Mouse (Mus musculus): ENCODE data around the gene Fam207a.

DNA sequence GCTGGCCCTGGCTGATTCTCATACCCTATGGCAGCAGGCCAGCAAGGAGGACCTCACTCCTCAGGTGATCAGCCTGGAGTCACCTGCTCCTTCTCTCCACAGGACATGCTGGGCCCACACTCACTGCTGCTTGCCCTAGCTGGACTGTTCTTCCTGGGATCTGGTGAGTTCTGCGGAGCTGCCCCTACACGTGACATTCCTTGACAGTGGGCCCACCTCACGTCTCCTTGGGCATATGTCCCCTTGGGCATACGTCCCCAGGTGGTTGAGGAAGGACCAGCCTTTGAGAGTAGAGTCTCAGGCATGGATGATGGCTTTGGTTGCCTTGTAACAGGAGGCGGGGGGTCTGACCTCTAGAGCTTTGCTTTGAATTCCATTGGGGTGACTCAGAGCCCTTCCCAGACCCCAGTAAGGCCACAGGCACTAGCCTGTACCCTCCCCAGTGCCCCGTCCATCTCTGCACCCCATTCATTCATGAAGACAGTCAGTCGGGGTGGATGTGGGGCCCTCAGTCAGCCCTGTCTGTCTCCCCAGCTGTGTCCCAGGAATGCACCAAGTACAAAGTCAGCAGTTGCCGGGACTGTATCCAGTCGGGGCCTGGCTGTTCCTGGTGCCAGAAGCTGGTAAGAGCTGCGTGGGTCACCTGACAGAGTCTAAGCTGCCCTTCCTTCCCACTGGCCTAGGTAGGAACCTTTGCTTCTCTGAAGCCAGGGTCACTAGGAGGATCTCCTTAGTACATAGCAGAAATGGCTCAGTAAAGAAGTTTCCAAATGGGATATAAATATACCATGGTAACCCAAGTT, 26.5 kb upstream of the Fam207a start:
- no peak for TF ChIP-seq CTCF (IDR thresholded peaks at IDR 0.05; ENCODE audit: insufficient read depth, low read depth, low read length)
- no peak for TF ChIP-seq POLR2A (IDR thresholded peaks at IDR 0.05; ENCODE audit: insufficient read depth, low read depth, low read length)

Measured in olfactory bulb, adult 2 months (tissue).